Mouse (Mus musculus): ENCODE data around the gene Mamstr.
A peak's percentile ranks its signal among the peaks of the same experiment; 100 is the strongest.

Mamstr gene

GRCm38 (mm10) chr7:45628364-45629294 is 11.1 kb upstream of the Mamstr start:
- peak; percentile 52 for DNase-seq (ENCODE audit: low read depth, low spot score)

DNA sequence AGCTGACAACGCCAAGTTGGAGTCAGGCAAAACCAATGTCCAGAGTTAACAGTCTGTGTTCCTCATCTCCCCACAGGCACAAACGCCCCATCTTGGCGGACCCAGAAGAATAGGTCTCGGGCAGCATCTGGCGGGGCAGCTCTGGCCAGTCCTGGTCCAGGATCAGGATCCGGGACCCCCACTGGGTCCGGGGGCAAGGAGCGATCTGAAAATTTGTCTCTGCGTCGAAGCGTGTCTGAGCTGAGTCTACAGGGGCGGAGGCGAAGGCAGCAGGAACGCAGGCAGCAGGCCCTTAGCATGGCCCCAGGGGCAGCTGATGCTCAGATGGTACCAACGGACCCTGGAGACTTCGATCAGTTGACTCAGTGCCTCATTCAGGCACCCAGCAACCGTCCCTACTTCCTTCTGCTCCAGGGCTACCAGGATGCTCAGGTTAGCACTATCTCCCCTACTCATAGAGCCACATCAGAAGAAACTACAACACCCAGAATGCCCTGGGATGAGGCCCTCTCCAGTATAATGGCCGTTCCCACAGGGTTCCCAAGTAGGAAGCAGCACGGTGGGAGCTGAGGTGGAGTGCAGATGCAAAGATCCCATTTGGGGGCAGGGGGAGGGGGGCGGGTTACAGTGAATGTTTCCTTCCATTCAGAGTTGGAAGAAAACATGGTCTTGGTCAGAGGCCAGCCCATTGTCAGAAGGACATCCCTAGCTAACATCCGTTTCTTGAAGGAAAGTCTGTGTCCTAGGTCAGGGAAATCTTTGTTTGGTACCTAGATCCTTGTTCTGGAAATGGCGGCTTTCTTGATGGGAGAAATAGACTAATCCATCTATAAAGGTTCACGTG is 9.5 kb upstream of the Mamstr start:
- DNase-seq (ENCODE audit: low read depth, low spot score) = no peak

GRCm38 (mm10) chr7:45632499-45632898 is 7.3 kb upstream of the Mamstr start:
- DNase-seq (ENCODE audit: low read depth, low spot score) = no peak

DNA sequence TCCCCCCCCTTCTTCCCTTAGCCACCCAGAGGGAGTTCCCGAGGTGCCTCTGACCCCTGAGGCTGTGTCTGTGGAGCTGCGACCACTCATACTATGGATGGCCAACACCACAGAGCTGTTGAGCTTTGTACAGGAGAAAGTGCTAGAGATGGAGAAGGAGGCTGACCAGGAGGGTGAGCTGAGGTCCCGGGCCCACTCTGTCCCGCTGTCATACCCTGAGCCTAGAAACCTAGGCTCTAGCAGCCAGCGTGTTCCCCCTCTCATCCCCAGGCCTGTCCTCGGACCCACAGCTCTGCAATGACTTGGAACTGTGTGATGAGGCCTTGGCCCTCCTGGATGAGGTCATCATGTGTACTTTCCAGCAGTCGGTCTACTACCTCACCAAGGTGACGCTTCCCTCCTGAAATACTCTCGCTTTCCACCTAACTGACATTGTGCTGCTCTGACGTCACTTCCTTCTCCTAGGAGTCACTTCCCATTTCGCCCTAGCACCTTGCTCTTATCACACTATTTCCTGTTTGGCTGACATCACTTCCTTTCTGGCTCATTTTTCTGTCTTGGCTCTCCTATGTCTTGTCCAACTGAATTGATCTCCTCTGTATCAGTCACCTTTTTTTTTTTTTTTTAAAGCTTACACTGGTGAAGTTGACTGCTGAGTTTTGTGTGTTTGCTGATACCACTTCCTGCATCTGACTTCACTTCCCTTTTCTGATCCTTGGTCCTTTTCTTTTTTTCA is 4.7 kb upstream of the Mamstr start:
- no peak for DNase-seq (ENCODE audit: low read depth, low spot score)

- no peak for DNase-seq (ENCODE audit: low read depth, low spot score)
Observed at GRCm38 (mm10) chr7:45635711-45636688, 3.8 kb upstream of the Mamstr start.

DNA sequence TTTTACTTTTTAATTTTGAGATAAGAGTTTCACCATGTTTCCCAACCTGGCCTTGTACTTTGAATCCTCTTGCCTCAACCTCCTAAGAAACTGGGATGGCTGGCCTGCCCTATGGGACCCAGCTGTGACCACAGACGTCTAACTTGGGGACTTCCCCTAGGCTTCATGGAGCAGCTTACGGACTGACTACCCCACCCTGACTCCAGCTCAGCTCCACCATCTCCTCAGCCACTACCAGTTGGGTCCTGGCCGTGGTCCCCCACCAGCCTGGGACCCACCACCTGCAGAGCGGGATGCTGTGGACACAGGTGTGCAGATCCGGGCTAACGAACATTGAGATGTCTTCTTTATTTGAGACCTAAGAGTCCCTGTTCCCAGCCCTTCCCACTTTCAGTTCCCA is 2.1 kb upstream of the Mamstr start:
- no peak for DNase-seq (ENCODE audit: low read depth, low spot score)

DNA sequence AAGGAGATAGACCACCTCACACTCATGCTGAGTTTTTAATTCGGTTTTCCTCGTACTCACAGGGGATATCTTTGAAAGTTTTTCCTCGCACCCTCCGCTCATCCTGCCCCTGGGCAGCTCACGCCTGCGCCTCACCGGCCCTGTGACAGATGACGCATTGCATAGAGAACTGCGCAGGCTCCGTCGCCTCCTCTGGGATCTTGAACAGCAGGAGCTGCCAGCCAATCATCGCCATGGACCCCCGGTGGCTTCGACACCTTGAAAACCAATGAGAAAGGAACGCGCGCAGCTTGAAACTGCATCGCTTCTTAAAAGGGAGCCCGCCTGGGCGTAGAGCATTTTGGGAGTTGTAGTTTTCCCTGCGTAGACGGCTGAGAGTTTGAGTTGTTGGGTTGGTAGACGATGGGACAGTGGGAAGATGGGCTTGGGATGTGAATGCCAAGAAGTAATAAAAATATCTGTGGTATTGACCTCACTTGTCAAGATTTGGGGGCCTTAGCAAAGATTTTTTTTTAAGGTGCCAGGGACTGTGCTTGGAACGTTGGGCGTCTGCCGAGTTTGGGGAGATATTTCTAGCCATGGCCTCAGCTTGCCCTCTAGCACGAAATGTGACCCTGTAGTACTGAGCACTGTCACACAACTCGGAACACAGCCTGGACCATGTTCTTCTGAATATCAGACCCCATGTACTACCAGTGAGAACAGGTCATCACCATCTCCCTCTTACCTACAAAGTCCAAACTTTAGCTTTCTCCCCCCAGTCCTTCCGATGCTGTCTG is 965 bp upstream of the Mamstr start:
- DNase-seq (ENCODE audit: low read depth, low spot score) = peak; percentile 97

DNA sequence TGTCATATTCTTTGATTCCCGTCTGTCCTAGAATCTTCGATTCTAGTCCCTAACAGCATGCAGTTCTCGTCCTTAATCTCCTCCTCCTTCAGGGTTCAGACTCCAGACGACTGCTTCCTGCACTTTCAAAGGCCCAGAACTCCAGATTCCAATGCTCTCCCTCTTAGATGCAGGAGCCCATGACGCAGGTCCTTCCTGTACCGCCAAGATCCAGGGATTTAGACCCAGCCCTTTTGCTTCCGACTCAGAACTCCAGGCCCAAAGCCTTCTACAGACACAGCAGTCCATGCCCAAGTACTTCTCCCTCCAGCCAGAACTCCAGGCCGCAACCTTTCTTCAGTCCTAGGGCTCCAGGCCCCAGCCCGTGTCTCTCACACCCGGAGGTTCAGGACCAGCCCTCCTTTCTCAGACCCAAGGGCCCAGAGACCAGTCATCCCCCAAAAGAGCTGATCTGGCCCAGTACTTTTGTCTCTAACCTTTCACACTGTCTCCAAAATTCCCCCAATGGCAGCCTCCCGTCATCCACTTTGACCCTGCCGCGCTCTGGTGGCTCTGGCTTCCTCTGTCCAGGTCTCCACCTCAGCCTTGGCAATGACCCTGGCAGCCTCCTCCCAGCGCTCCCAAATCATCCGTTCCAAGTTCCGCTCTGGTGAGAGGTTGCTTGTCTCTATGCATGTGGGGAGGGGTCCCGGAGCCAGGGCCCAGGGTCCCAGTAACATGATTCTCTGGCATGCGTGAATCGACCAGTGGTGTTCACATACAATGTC is 597 bp downstream of the Mamstr start:
- DNase-seq (ENCODE audit: low read depth, low spot score) = no peak

- DNase-seq (ENCODE audit: low read depth, low spot score) = no peak
Observed at GRCm38 (mm10) chr7:45641391-45642040, 1.7 kb downstream of the Mamstr start.

- DNase-seq (ENCODE audit: low read depth, low spot score) = no peak
Observed at GRCm38 (mm10) chr7:45642083-45642482, 2.3 kb downstream of the Mamstr start.

GRCm38 (mm10) chr7:45642503-45643255 is 2.9 kb downstream of the Mamstr start:
- DNase-seq (ENCODE audit: low read depth, low spot score) = no peak

DNA sequence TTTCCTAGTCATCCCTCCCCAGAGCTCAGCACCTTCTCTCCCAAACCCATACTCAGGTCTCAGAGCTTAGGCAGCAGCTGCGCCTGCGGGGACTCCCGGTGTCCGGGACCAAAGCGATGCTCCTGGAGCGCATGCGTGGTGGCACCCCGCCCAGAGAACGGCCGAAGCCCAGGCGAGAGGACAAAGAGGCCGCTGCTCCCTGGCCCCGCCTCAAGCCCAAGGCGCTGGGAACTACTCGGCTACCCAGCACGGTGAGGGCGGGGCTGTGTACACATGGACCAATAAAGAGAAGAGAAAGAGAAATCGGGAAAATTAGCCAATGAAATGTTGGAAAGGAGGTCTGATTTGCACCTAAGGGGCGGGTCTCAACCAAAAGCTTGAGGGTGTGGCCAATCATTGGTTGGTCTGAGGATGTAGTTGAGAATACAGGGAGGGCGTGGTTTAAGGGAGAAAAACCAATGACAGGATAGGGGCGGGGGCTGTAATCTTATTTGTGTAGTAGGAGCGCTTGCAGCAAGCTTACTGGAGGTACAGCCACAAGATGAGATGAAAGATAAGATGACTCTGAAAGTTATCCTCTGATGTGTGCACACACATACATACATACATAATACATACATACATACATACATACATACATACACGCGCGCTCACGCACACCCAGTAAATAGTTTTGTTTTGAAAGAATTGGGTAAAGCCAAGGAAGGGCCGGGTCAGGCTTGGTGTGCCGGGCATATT is 3.8 kb downstream of the Mamstr start:
- peak; percentile 98 for DNase-seq (ENCODE audit: low read depth, low spot score)

DNA sequence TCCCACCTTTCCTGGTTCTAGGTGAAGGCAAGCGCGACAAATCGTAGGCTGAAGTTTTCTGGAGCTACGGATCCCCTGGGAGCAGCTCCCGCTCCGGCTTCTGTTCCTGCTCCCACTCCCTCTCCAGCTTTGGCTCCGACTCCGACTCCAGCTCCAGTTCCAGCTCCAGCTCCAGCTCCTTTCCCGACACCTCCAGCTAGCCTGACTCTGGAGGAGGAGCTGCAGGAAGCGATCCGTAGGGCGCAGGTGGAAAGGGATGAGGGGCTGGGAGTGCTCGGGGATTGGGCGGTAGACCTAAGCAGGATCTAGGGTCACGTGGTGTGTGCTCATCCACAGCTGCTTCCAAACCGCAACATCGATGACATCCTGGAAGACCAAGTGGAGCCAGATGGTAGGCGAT is 4.4 kb downstream of the Mamstr start:
- DNase-seq (ENCODE audit: low read depth, low spot score) = no peak

DNA sequence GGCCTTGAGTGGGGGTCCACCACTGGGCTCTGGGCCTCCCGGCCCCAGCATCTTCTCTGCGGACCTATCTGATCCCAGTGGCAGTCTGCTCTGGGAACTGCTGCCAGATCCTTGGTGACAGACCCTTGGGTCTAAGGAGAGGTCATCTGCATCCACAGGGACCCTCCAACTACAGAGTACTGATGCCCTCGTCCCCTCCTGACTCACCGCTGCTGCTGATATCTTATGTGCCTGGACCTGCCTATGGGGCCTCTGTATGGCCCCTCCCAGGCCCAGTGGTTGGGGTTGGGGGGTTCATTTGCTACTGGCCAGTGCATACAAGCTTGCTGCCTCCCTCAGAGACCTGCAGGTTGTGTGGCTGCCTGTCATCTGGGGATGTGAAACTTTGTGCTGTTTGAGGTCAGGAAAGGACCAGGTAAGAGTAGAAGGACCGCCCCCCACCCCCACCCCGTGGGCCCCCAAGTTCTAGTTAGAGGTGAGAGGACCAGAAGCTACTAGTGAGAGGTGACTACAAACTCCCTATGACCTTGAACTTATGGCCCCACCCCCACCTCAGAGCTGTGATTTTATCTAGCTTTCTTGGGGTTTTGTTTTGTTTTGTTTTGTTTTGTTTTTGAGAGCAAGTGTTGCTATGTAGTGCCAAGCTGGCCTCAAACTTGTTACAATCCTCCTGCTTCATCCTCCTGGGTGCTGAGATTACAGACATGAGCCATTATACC is 5.3 kb downstream of the Mamstr start:
- no peak for DNase-seq (ENCODE audit: low read depth, low spot score)

GRCm38 (mm10) chr7:45645591-45645971 is 5.8 kb downstream of the Mamstr start:
- no peak for DNase-seq (ENCODE audit: low read depth, low spot score)

DNA sequence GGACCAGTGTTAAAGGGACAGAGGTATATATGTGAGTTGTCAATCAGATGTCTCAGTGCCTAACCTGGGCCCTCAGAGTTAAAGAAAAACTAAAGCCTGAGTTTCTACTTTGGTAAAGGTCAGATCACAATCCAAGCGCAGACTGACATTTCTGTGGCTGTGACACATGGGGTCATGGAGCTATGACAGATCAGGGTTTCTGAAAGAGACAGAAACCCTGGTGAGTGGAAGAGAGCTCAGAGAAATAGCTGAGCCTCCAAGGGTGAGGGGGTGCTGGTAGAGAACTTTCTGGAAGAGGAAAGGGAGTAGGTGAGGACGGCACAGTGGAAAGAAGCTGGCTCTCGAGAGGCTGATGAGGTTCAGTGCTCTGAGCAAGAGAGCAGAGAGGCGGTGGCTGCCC is 6.9 kb downstream of the Mamstr start:
- no peak for DNase-seq (ENCODE audit: low read depth, low spot score)

DNA sequence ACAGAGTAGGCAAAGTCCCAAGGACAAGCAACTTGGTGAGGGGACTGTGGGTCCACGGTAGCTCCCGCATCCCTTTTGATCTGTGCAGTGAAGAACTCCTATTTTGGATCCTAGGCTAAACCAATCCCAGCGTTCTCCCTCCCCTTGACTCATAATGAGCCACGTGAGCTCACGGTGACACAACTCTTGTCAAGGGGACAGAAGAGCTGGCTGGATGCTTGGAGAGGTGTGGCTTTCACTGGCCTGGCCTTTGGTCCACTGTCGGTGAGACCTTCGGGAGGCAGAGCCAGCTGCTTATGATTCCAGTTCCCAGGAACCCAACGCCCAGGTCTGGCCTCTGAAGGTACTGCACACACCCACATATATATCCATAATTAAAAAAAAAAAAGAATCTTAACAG is 9.6 kb downstream of the Mamstr start:
- DNase-seq (ENCODE audit: low read depth, low spot score) = no peak
